Mouse (Mus musculus) kidney, adult 2 months (tissue): Measurements from ENCODE around the gene Cphx3.
"Not testable (repeated sequence)": the region's sequence is repeated elsewhere in the genome, so short reads cannot be mapped to it uniquely, and the experiment has no call there.

Experiments used
- CTCF ChIP-seq: fragments of 200-500 bp; conservative IDR thresholded peaks from 2 replicates; pipeline ENCODE4 v1.5.1; 2011; ENCODE audit warnings: low read depth, mild to moderate bottlenecking, control low read depth, low read length, moderate library complexity, mixed read lengths; ENCODE audit not compliant: insufficient read depth, insufficient read length
- POLR2A ChIP-seq: fragments of 200-500 bp; IDR thresholded peaks from one replicate; pipeline ENCODE4 v1.6.1; 2011; ENCODE audit warnings: low read depth, low read length, control low read depth

DNA sequence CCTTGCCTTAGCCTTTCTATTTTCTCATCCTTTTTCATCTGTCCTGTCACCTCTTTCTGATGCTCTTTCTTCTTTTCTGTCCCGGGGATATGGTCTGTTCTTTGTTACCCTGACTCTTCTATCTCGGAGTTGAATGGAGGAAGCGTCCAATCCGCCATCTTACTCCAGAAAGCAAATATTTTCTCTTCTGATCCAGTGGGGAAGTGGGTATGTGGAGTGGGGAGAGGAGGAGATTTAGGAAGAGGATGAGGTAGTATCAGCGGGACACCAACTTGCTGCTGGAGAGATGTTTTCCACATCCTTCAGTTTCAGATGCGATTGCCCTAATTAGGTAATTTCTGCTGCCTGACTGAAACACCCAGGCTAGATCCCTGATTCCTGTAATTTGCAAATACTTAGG, 176.6 kb downstream of the Cphx3 start:
- TF ChIP-seq CTCF, POLR2A: not testable (repeated sequence)
